Mouse (Mus musculus) cerebellum, adult (tissue): ENCODE measurements around the gene Cfap20.
"Not testable (repeated sequence)": the region's sequence is repeated elsewhere in the genome, so short reads cannot be mapped to it uniquely, and the experiment has no call there.

ENCODE experiments used
- ATAC-seq: cut with Nextera tagmentation; 2 replicates; pipeline ENCODE4 v1.9.2; 2017; ENCODE audit warnings: mild to moderate bottlenecking, moderate library complexity, mixed read lengths; ENCODE audit not compliant: insufficient number of reproducible peaks, low FRiP score, low TSS enrichment

Gene Cfap20

DNA sequence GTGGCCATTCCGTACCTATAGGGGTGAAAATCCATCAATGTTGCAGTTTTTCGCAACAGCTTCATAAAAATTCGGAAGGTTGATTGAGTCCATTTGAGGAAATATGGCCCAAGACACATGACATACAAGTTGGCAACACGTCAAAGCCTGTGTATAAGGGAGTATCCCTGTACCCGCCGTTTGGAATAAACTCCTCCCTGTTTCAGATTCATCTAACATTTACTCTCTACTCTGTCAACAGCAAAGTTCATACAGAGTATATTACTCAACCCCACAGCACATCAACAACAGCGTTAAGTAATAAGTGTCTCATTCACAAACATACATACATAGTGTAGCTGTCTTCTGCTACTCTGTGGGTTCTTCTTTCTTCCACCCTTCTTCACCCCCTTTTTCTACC is 10.0 kb downstream of the Cfap20 start:
- ATAC-seq = no peak

GRCm38 (mm10) chr8:95422193-95422810 is 12.4 kb downstream of the Cfap20 start:
- no peak for ATAC-seq

DNA sequence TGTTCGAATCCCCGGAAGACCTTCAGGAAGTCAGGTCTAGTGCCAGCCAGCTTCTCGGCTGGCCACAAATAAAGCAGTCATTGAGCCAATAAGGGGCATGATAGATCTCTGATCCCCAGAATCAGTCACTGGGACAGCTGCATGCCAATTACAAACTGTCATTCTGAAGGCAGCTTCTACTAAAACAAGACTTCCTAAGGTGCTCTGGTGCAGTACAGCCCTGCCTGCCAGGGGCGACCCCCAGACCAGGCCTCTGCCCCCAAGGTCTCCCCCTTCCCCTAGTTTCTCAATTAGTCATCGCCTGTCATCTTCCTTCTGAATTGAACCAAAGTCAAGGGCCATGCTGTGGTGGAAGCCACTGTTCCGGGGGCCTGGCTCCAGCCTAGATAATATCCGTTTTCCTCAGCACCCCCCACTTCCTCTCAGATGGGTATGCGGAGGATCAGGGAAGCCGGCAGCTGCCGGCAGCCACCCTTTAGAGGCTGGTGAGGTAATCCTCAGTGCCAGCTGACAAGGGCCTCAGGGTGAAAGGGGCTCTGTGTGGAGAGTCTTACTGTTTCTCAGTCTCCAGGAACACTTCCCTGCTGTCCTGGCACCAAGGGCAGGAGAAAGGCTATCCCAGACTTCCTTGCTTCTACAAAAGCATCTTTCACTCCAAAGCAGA is 23.2 kb downstream of the Cfap20 start:
- ATAC-seq = no peak

- no peak for ATAC-seq
These were observed 25.2 kb downstream of the Cfap20 start for GRCm38 (mm10) chr8:95409518-95409917.

- no peak for ATAC-seq
These were observed 33.6 kb downstream of the Cfap20 start for GRCm38 (mm10) chr8:95401091-95401490.

DNA sequence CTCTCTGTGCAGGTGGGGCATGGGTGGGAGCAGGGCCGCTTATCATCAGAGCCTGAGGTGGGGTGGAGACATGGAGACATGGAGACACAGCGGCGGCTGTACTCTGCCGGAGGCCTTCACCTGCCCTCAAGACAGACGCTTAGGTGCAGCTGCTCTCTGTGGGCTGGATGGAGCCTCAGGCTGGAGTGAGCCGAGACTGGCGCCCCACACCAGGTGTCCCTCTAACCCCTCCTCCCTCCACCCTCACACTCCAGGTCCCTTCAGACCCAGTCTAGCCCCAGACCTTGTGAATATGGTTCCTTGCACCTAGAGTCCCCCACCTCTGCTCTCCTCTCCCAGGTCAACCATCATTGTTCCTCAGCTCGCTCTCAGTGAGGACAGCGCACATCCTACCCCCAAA is 35.5 kb downstream of the Cfap20 start:
- ATAC-seq = no peak

- no peak for ATAC-seq
These were observed 37.5 kb downstream of the Cfap20 start for GRCm38 (mm10) chr8:95397201-95397600.

- no peak for ATAC-seq
These were observed 37.9 kb downstream of the Cfap20 start for GRCm38 (mm10) chr8:95396752-95397151.

DNA sequence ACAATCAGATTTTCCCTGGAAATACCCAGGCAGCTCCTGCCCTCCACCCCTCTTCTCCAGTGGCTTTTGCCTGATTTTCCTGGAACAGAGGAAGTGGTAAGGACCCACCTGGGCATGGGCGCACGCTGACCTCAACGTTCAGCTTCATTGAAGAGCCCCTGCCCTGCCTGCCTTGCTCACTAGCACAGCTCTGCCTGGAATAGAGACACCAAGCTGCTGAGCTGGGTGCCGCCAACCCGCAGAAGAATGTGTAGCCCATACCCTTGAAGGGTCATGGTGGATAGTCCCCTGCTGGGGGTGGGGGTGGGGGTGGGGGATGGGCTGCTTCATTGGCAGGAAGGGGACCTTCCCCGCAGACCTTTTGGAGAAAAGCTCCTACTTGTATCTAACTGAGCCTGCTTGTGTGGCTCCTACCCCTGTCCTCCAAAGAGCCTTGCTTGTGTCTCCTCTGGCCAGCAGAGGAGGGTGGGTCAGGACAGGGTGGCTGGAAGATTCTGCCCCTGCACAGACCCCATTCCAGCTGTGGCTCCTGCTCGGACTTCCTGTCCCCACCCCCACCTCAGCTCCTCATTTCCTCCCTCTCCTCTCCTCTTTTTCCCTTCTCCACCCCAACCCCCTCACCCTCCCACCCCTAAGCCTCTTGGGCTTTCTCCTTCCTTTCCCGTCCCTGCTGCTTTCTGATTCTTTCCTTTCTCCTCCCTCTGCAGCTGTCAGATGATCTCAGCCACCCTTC is 39.3 kb downstream of the Cfap20 start:
- ATAC-seq = no peak

- no peak for ATAC-seq
These were observed 42.1 kb downstream of the Cfap20 start for GRCm38 (mm10) chr8:95392604-95393003.

DNA sequence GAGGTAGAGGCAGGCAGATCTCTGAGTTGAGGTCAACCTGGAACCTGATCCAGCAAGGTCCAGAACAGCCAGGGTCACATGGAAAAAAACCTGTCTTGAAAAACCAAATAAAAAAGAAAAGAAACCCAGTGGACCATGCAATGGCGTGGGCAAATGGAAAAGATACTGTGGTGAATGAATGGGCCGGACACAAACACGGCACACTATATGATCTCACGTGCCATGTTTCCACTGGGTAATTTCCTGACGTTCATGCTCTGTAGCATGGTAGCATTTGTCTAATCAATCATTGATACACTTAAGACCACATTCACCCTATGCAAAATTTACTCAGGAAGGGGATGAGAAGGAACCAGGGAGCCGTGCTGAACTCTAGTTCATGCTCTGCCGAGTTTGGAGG is 43.6 kb downstream of the Cfap20 start:
- ATAC-seq = no peak

GRCm38 (mm10) chr8:95390312-95390711 is 44.4 kb downstream of the Cfap20 start:
- no peak for ATAC-seq

- no peak for ATAC-seq
These were observed 46.7 kb downstream of the Cfap20 start for GRCm38 (mm10) chr8:95387936-95388335.

DNA sequence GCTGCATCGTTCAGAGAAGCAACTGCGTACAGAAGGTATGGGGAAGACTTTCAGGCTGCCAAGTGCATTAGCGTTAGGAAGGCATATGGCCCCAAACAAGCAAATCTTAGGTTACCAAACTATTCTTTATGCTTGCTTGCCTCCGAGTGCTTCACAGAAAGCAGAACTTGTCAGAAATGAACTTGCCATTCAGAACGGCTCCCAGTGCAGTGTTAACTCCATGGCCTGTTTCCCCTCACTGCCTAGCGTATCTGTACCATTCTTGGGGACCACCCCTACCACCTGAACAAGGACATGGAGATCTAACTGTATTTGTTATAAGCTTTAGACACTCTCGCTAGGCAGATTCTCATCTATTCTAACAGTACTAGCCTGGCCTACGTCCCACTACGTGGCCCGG is 47.4 kb downstream of the Cfap20 start:
- ATAC-seq = no peak

DNA sequence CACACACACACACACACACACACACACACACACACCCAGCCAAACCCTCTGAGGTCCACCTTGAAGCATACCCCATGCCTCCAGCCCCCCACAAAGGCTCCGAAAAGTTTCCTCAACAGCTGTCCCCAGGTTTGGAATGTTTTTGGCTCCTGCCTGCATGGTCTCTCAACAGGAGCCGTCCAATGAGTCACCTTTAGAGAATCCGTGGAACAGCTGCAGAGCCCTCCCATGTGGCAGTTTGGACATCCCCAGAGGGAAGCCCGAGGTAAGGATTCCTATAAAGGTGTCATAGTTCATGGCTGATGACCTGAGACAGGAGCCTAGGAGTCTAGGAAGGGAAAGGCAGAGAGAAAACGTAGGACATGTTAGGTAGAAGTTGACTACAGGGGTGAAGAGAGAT is 48.6 kb downstream of the Cfap20 start:
- no peak for ATAC-seq

DNA sequence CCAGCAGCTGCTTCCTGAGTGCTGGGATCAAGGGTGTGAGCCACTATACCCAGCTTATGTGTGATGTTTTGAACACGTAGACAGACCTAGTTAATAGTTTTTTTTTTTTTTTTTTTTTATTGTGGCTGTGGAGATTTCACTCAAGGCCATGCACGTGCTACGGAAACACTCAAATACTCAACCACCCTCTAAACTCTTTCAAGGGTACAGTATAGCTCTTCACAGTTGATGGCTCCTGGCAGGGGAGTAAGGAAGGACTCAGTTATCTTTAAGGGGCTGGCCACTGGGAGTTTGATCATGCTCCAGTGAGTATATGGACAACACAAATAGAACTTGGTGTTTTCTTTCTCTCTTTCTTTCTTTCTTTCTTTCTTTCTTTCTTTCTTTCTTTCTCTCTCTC is 50.2 kb downstream of the Cfap20 start:
- ATAC-seq = no peak

DNA sequence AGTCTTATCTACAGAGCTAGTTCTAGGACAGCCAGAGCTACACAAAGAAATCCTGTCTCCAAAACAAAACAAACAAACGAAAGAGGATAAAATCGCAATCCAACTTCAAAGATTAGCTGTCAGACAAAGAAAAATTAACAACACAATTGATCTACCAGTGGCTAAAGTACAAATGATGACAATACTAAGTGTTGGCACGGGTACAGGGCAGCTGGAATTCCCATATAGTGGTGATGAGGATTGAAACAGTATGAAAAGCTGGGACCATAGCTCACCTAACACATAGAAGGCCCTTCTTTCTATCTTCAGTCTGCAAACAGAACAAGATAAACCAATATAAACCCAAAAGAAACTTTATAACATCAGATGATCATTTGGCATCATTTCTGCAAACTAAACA is 53.1 kb downstream of the Cfap20 start:
- ATAC-seq = no peak

DNA sequence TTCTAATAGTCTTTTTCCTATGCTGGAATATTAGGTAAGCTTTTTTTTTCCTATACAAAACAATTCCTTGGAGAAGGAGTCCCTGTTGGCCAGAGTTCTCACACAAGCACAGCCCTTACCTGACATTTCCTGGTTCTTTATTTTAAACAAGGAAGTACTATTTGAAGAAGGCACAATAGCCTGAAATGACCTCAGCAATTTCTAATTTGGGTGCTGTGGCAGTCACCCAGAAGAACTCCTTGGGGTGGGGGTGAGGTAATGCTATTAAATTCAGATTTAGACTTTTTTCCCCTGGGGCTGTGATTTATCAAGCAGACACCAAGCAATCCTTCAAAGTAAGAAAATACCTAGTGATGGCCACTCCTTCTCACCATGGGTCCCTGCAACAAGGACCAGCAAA is 53.7 kb downstream of the Cfap20 start:
- ATAC-seq = no peak

DNA sequence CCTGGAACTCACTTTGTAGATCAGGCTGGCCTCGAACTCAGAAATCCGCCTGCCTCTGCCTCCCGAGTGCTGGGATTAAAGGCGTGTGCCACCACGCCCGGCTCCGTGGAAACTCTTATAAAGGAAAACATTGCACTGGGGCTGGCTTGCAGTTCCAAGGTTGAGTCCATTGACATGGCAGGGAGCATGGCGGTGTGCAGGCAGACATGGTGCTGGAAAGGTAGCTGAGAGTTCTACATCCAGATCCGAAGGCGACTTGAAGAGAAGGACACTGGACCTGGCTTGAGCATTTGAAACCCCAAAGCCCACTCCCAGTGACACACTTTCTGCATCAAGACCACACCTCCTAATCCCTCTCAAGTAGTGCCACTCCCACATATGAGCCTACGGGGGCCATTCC is 55.7 kb downstream of the Cfap20 start:
- ATAC-seq = not testable (repeated sequence)

- no peak for ATAC-seq
These were observed 56.8 kb downstream of the Cfap20 start for GRCm38 (mm10) chr8:95377863-95378291.

- ATAC-seq = no peak
These were observed 57.6 kb downstream of the Cfap20 start for GRCm38 (mm10) chr8:95377101-95377500.
